Mouse (Mus musculus) megakaryocyte progenitor cell, adult 5-6 weeks (primary cell): Measurements from ENCODE around the gene Rnf208. TPM values are rescaled to one million over a fixed set of nuclear protein-coding genes. Genes with fewer than 3 reads are reported as not detected.

Source experiments
- total RNA-seq, 2 experiments: library from RNA; stranded (forward) in 1 of 2; stranded (reverse) in 1 of 2; fragments of 157-497, 149-512 nt in 1 of 2; fragments of 200-1000 nt in 1 of 2; gene quantifications; 2 replicates each; pipeline versions ENCODE4 v1.2.3 to v1.2.4; 2015 to 2017

Rnf208 gene
- total RNA-seq, 2 experiments from 2014 or later = 0.29 to 0.69 TPM

Other genes starting within 250 kb of the Rnf208 start
Only the 30 nearest of the 31 such genes appear.
- gene Nsmf, start 187.9 kb upstream of the Rnf208 start, total RNA-seq (2015) = 4.0 and 7.8 TPM in 2 replicates
- gene Nsmf, start 187.9 kb upstream of the Rnf208 start, total RNA-seq (2017) = 3.7 and 5.7 TPM in 2 replicates
- gene Entpd8, start 162.0 kb upstream of the Rnf208 start, total RNA-seq (2015) = not detected in 2 replicates
- not detected in 2 replicates for gene Entpd8, start 162.0 kb upstream of the Rnf208 start, total RNA-seq (2017)
- gene Noxa1, start 147.1 kb upstream of the Rnf208 start, total RNA-seq (2015) = not detected in 2 replicates
- not detected in 2 replicates for gene Noxa1, start 147.1 kb upstream of the Rnf208 start, total RNA-seq (2017)
- 0.42 and 0.51 TPM in 2 replicates for gene Nrarp, start 61.5 kb upstream of the Rnf208 start, total RNA-seq (2015)
- 0.78 and 1.3 TPM in 2 replicates for gene Nrarp, start 61.5 kb upstream of the Rnf208 start, total RNA-seq (2017)
- 11.4 and 12.5 TPM in 2 replicates for gene Tor4a, start 45.4 kb upstream of the Rnf208 start, total RNA-seq (2015)
- gene Tor4a, start 45.4 kb upstream of the Rnf208 start, total RNA-seq (2017) = 16.1 and 17.6 TPM in 2 replicates
- 23.7 and 28.9 TPM in 2 replicates for gene Nelfb, start 30.8 kb upstream of the Rnf208 start, total RNA-seq (2015)
- 35.8 and 38.7 TPM in 2 replicates for gene Nelfb, start 30.8 kb upstream of the Rnf208 start, total RNA-seq (2017)
- gene Stpg3, start 27.6 kb upstream of the Rnf208 start, total RNA-seq (2015) = 0.30 TPM in 1 of 2 replicates, not detected in the other
- 0.54 TPM in 1 of 2 replicates, not detected in the other for gene Stpg3, start 27.6 kb upstream of the Rnf208 start, total RNA-seq (2017)
- gene Fam166a, start 23.5 kb upstream of the Rnf208 start, total RNA-seq (2015) = not detected in 2 replicates
- gene Fam166a, start 23.5 kb upstream of the Rnf208 start, total RNA-seq (2017) = not detected in 2 replicates
- gene Tubb4b, start 17.6 kb upstream of the Rnf208 start, total RNA-seq (2015) = 435 and 440 TPM in 2 replicates
- gene Tubb4b, start 17.6 kb upstream of the Rnf208 start, total RNA-seq (2017) = 571 and 580 TPM in 2 replicates
- gene Slc34a3, start 7.9 kb upstream of the Rnf208 start, total RNA-seq (2015) = not detected in 2 replicates
- not detected in 2 replicates for gene Slc34a3, start 7.9 kb upstream of the Rnf208 start, total RNA-seq (2017)
- gene Rnf224, start 5.5 kb upstream of the Rnf208 start, total RNA-seq (2015) = not detected in 2 replicates
- gene Rnf224, start 5.5 kb upstream of the Rnf208 start, total RNA-seq (2017) = 0.25 TPM in 1 of 2 replicates, not detected in the other
- not detected in 2 replicates for gene Cysrt1, start 197 bp downstream of the Rnf208 start, total RNA-seq (2015)
- not detected in 2 replicates for gene Cysrt1, start 197 bp downstream of the Rnf208 start, total RNA-seq (2017)
- gene AL732309.1, start 4.6 kb downstream of the Rnf208 start, total RNA-seq (2015) = 3.9 and 5.0 TPM in 2 replicates
- 3.2 and 3.8 TPM in 2 replicates for gene AL732309.1, start 4.6 kb downstream of the Rnf208 start, total RNA-seq (2017)
- gene Tmem203, start 13.2 kb downstream of the Rnf208 start, total RNA-seq (2015) = 11.4 and 12.8 TPM in 2 replicates
- gene Tmem203, start 13.2 kb downstream of the Rnf208 start, total RNA-seq (2017) = 9.6 and 9.8 TPM in 2 replicates
- gene Tprn, start 20.4 kb downstream of the Rnf208 start, total RNA-seq (2015) = 7.9 and 13.3 TPM in 2 replicates
- gene Tprn, start 20.4 kb downstream of the Rnf208 start, total RNA-seq (2017) = 7.6 and 9.2 TPM in 2 replicates
- 136 and 148 TPM in 2 replicates for gene Ssna1, start 30.2 kb downstream of the Rnf208 start, total RNA-seq (2015)
- gene Ssna1, start 30.2 kb downstream of the Rnf208 start, total RNA-seq (2017) = 71.3 and 92.7 TPM in 2 replicates
- gene Anapc2, start 30.2 kb downstream of the Rnf208 start, total RNA-seq (2015) = 28.3 and 34.4 TPM in 2 replicates
- 36.5 and 42.4 TPM in 2 replicates for gene Anapc2, start 30.2 kb downstream of the Rnf208 start, total RNA-seq (2017)
- gene Tmem210, start 45.9 kb downstream of the Rnf208 start, total RNA-seq (2015) = not detected in 2 replicates
- not detected in 2 replicates for gene Tmem210, start 45.9 kb downstream of the Rnf208 start, total RNA-seq (2017)
- gene Lrrc26, start 47.7 kb downstream of the Rnf208 start, total RNA-seq (2015) = not detected in 2 replicates
- gene Lrrc26, start 47.7 kb downstream of the Rnf208 start, total RNA-seq (2017) = not detected in 2 replicates
- gene Grin1, start 76.9 kb downstream of the Rnf208 start, total RNA-seq (2015) = not detected in 2 replicates
- not detected in 2 replicates for gene Grin1, start 76.9 kb downstream of the Rnf208 start, total RNA-seq (2017)
- 19.1 and 23.4 TPM in 2 replicates for gene Man1b1, start 90.1 kb downstream of the Rnf208 start, total RNA-seq (2015)
- 42.5 and 52.1 TPM in 2 replicates for gene Man1b1, start 90.1 kb downstream of the Rnf208 start, total RNA-seq (2017)
- gene Dpp7, start 114.1 kb downstream of the Rnf208 start, total RNA-seq (2015) = 15.8 and 16.3 TPM in 2 replicates
- 19.1 and 32.9 TPM in 2 replicates for gene Dpp7, start 114.1 kb downstream of the Rnf208 start, total RNA-seq (2017)
- 42.2 and 60.4 TPM in 2 replicates for gene Uap1l1, start 123.4 kb downstream of the Rnf208 start, total RNA-seq (2015)
- 13.6 and 14.5 TPM in 2 replicates for gene Uap1l1, start 123.4 kb downstream of the Rnf208 start, total RNA-seq (2017)
- 6.0 and 10.8 TPM in 2 replicates for gene Sapcd2, start 130.1 kb downstream of the Rnf208 start, total RNA-seq (2015)
- 5.8 and 6.7 TPM in 2 replicates for gene Sapcd2, start 130.1 kb downstream of the Rnf208 start, total RNA-seq (2017)
- gene Entpd2, start 153.6 kb downstream of the Rnf208 start, total RNA-seq (2015) = not detected in 2 replicates
- gene Entpd2, start 153.6 kb downstream of the Rnf208 start, total RNA-seq (2017) = not detected in 2 replicates
- 1.5 TPM in 1 of 2 replicates, not detected in the other for gene Npdc1, start 157.1 kb downstream of the Rnf208 start, total RNA-seq (2015)
- gene Npdc1, start 157.1 kb downstream of the Rnf208 start, total RNA-seq (2017) = 0.27 TPM in 1 of 2 replicates, not detected in the other
- 11.1 and 12.5 TPM in 2 replicates for gene Fut7, start 181.0 kb downstream of the Rnf208 start, total RNA-seq (2015)
- gene Fut7, start 181.0 kb downstream of the Rnf208 start, total RNA-seq (2017) = 21.4 and 24.2 TPM in 2 replicates
- gene Abca2, start 186.4 kb downstream of the Rnf208 start, total RNA-seq (2015) = 66.7 and 70.5 TPM in 2 replicates
- 26.9 and 29.5 TPM in 2 replicates for gene Abca2, start 186.4 kb downstream of the Rnf208 start, total RNA-seq (2017)
- not detected in 2 replicates for gene Clic3, start 214.6 kb downstream of the Rnf208 start, total RNA-seq (2015)
- 0.27 TPM in 1 of 2 replicates, not detected in the other for gene Clic3, start 214.6 kb downstream of the Rnf208 start, total RNA-seq (2017)
- gene Paxx, start 218.8 kb downstream of the Rnf208 start, total RNA-seq (2015) = 32.8 and 40.9 TPM in 2 replicates
- gene Paxx, start 218.8 kb downstream of the Rnf208 start, total RNA-seq (2017) = 15.3 and 21.3 TPM in 2 replicates